Mouse (Mus musculus) heart, postnatal 14 days (tissue): ENCODE data around the gene Cyp4x1. TPM values are rescaled to one million over a fixed set of nuclear protein-coding genes. Genes with fewer than 3 reads are reported as not detected.

ENCODE experiments used
- DNase-seq, 2 experiments: peaks; one replicate each; pipeline ENCODE4 v3.0.0; 2021 to 2022
- intact Hi-C: fragments of 180-260 bp; cut with DNase I; formaldehyde crosslinking; loops from one replicate; pipeline ENCODE4 v1.15.1; 2025
- total RNA-seq, 2 experiments: library from RNA; stranded (reverse); gene quantifications; 2 replicates each; pipeline ENCODE4 v1.2.3; 2021

Cyp4x1 gene
- total RNA-seq, 2 experiments from 2014 or later, result not detected

GRCm38 (mm10) chr4:115058871-115059590 lies 75.0 kb downstream of the Cyp4x1 start:
- DNase-seq, result peak in 1 of 2 experiments; percentile 27
- intact Hi-C loops, result loop anchor here (5.0 kb wide), 1 partner anchor 152 kb away; the partner anchor contains the start of gene Foxd2

- intact Hi-C loops, result loop anchor here (5.0 kb wide), 1 partner anchor 151 kb away; the partner anchor contains the start of gene Foxd2
- DNase-seq, result peak in 1 of 2 experiments; percentile 35
Measured at GRCm38 (mm10) chr4:115058317-115058761, 75.7 kb downstream of the Cyp4x1 start.

GRCm38 (mm10) chr4:115057674-115058316 lies 76.3 kb downstream of the Cyp4x1 start:
- peak in 1 of 2 experiments; percentile 34 for DNase-seq
- intact Hi-C loops, result loop anchor here (5.0 kb wide), 1 partner anchor 150 kb away; the partner anchor contains the start of gene Foxd2

- peak; percentile 44 to 47 for DNase-seq
- intact Hi-C loops, result loop anchor here (5.0 kb wide), 1 partner anchor 150 kb away; the partner anchor contains the start of gene Foxd2
Measured at GRCm38 (mm10) chr4:115056921-115057673, 77.0 kb downstream of the Cyp4x1 start.

- peak; percentile 64 to 76 for DNase-seq
- intact Hi-C loops, result loop anchor here (5.0 kb wide), 1 partner anchor 149 kb away; the partner anchor contains the start of gene Foxd2
Measured at GRCm38 (mm10) chr4:115056371-115056920, 77.6 kb downstream of the Cyp4x1 start, which contains the start of gene Tal1. Tal1 (plus strand) TSS chr4:115056426.

Other genes with a start within 250 kb of the Cyp4x1 start
- under 1 TPM; 0.38 to 0.39 TPM for gene Foxd2, start 225.4 kb downstream of the Cyp4x1 start, total RNA-seq
- not detected for gene Foxe3, start 208.3 kb downstream of the Cyp4x1 start, total RNA-seq
- 10 to 100 TPM; 43.7 to 46.9 TPM for gene Cmpk1, start 147.0 kb downstream of the Cyp4x1 start, total RNA-seq
- gene Stil, start 134.1 kb downstream of the Cyp4x1 start, total RNA-seq, result 1 to 10 TPM in 1 of 2 experiments, under 1 TPM in 1; 0.67 to 1.5 TPM
- 1 to 10 TPM; 4.9 to 6.3 TPM for gene Tal1, start 77.9 kb downstream of the Cyp4x1 start, total RNA-seq
- gene Pdzk1ip1, start 45.6 kb downstream of the Cyp4x1 start, total RNA-seq, result 1 to 10 TPM in 1 of 2 experiments, under 1 TPM in 1; 0.88 to 2.0 TPM
- gene Cyp4a29, start 107.8 kb upstream of the Cyp4x1 start, total RNA-seq, result not detected
- gene Cyp4a12a, start 164.8 kb upstream of the Cyp4x1 start, total RNA-seq, result not detected